8 mouse cellular contexts compared by ENCODE assay signal in genomic region chr2:31442480-31443160, GRCm38 (mm10). TPM values are rescaled to one million over a fixed set of nuclear protein-coding genes. Genes with fewer than 3 reads are reported as not detected.
DNase-seq lines count a peak whose midpoint lies in the region; ATAC-seq lines count a peak whose summit lies in the region.

No protein-coding gene starts in this region.

- no peak overlapping the region for H3K9ac ChIP-seq in kidney, embryonic 14.5 days (ENCODE audit: low read depth, low read length)
- no peak overlapping the region for H3K9ac ChIP-seq in forebrain, embryonic 12.5 days
- no peak overlapping the region for H3K9ac ChIP-seq in midbrain, embryonic 13.5 days (replicated peaks)

- ATAC-seq in kidney, embryonic 14.5 days (ENCODE audit: low FRiP score, low TSS enrichment) = peak; percentile 35; the same call in 1 of the 2 replicates
- no peak for ATAC-seq in forebrain, embryonic 12.5 days (ENCODE audit: low FRiP score)
- ATAC-seq in midbrain, embryonic 13.5 days = no peak

- no peak overlapping the region for H3K4me2 ChIP-seq in kidney, embryonic 14.5 days (replicated peaks; ENCODE audit: low read depth, low read length)
- no peak overlapping the region for H3K4me2 ChIP-seq in forebrain, embryonic 12.5 days
- no peak overlapping the region for H3K4me2 ChIP-seq in midbrain, embryonic 13.5 days (replicated peaks)

- no peaks in the 10 kb centered on the region for H3K36me3 ChIP-seq in kidney, embryonic 14.5 days (ENCODE audit: control insufficient read depth, insufficient read depth, low read length)
- no peaks in the 10 kb centered on the region for H3K36me3 ChIP-seq in limb, embryonic 10.5 days
- no peaks in the 10 kb centered on the region for H3K36me3 ChIP-seq in forebrain, embryonic 12.5 days (replicated peaks)
- no peaks in the 10 kb centered on the region for H3K36me3 ChIP-seq in midbrain, embryonic 13.5 days

- no peak for DNase-seq in kidney, adult 18-20 months
- DNase-seq in adipocyte (ENCODE audit: low spot score) = peak; percentile 71
- peak; percentile 33 for DNase-seq in heart, postnatal 4 days
- no peak for DNase-seq in limb, embryonic 10.5 days (ENCODE audit: low spot score)
- DNase-seq in gastrocnemius, postnatal 14 days = no peak

- H3K4me3 ChIP-seq in kidney, embryonic 14.5 days (ENCODE audit: low read length) = no peak overlapping the region
- no peak overlapping the region for H3K4me3 ChIP-seq in limb, embryonic 10.5 days
- H3K4me3 ChIP-seq in forebrain, embryonic 12.5 days (replicated peaks) = no peak overlapping the region
- H3K4me3 ChIP-seq in midbrain, embryonic 13.5 days (replicated peaks) = no peak overlapping the region

- intact Hi-C loops in gastrocnemius, postnatal 14 days (cut with DNase I; ENCODE audit: low total_unique reads) = no loop called here

- WGBS in kidney, embryonic 14.5 days = 50% methylated on average over 11 of the region's 11 CpGs
- 67% methylated on average over 11 of the region's 11 CpGs for WGBS in limb, embryonic 10.5 days
- 63% methylated on average over 11 of the region's 11 CpGs for WGBS in forebrain, embryonic 12.5 days
- WGBS in midbrain, embryonic 13.5 days = 61% methylated on average over 11 of the region's 11 CpGs

- H3K27me3 ChIP-seq in kidney, embryonic 14.5 days (ENCODE audit: control insufficient read depth, insufficient read depth, low read length) = no peaks in the 10 kb centered on the region
- no peaks in the 10 kb centered on the region for H3K27me3 ChIP-seq in limb, embryonic 10.5 days (ENCODE audit: low read depth, poor library complexity, severe bottlenecking)
- 0 out of 2 replicates have a peak, but pooled peaks cover 8% of the 10 kb centered on the region for H3K27me3 ChIP-seq in forebrain, embryonic 12.5 days
- no peaks in the 10 kb centered on the region; the same call in 1 of the 2 replicates for H3K27me3 ChIP-seq in midbrain, embryonic 13.5 days

- H3K9me3 ChIP-seq in kidney, embryonic 14.5 days (ENCODE audit: control insufficient read depth, low read length) = no peaks in the 10 kb centered on the region
- H3K9me3 ChIP-seq in limb, embryonic 10.5 days (replicated peaks) = no peaks in the 10 kb centered on the region
- H3K9me3 ChIP-seq in forebrain, embryonic 12.5 days = no peaks in the 10 kb centered on the region
- no peaks in the 10 kb centered on the region for H3K9me3 ChIP-seq in midbrain, embryonic 13.5 days

- no peaks in the 10 kb centered on the region for H3K4me1 ChIP-seq in kidney, embryonic 14.5 days (ENCODE audit: control insufficient read depth, insufficient read depth, low read length)
- H3K4me1 ChIP-seq in limb, embryonic 10.5 days = peaks cover 23% of the 10 kb centered on the region
- H3K4me1 ChIP-seq in forebrain, embryonic 12.5 days = peaks cover 8% of the 10 kb centered on the region; the same call in 1 of the 2 replicates
- H3K4me1 ChIP-seq in midbrain, embryonic 13.5 days (replicated peaks) = no peaks in the 10 kb centered on the region

- 0 out of 2 replicates have a peak overlapping the region, but pooled peaks have one; percentile 7 for H3K27ac ChIP-seq in kidney, embryonic 14.5 days (ENCODE audit: low read depth, low read length)
- H3K27ac ChIP-seq in limb, embryonic 10.5 days = peak overlapping the region; percentile 19; the same call in 1 of the 2 replicates
- no peak overlapping the region for H3K27ac ChIP-seq in forebrain, embryonic 12.5 days
- H3K27ac ChIP-seq in midbrain, embryonic 13.5 days = no peak overlapping the region

RNA-seq across cellular contexts. Expression of gene Ass1, which starts 27.4 kb away (rescaled TPM):
- 13.8 and 20.3 TPM in 2 replicates for polyA plus RNA-seq in kidney, embryonic 14.5 days (2014; fragmentation: Nextera tagmentation; extraction: Ambion mirVana)
- total RNA-seq in heart, postnatal 4 days (2021) = 1 to 10 TPM; 4.9 to 6.6 TPM
- polyA plus RNA-seq in limb, embryonic 10.5 days (2016; fragmentation: Nextera tagmentation; extraction: Ambion mirVana) = 6.1 and 6.8 TPM in 2 replicates
- polyA plus RNA-seq in forebrain, embryonic 12.5 days (2016; fragmentation: Nextera tagmentation; extraction: Ambion mirVana) = 4.0 and 4.9 TPM in 2 replicates
- 10.5 and 12.1 TPM in 2 replicates for polyA plus RNA-seq in midbrain, embryonic 13.5 days (2015; fragmentation: Nextera tagmentation; extraction: Ambion mirVana)
- 1 to 10 TPM; 1.2 to 2.0 TPM for total RNA-seq in gastrocnemius, postnatal 14 days (2021)

Comparison
In these comparisons a context has a peak if more than half of its experiments do, and no peak if none do; other contexts are left out.
1. H3K27ac ChIP-seq: peak in kidney, embryonic 14.5 days (single experiment) and limb, embryonic 10.5 days (single experiment); none in forebrain, embryonic 12.5 days (single experiment) and midbrain, embryonic 13.5 days (single experiment).
2. DNase-seq: peak in adipocyte (single experiment) and heart, postnatal 4 days (single experiment); none in kidney, adult 18-20 months (single experiment), limb, embryonic 10.5 days (single experiment) and gastrocnemius, postnatal 14 days (single experiment).